Mouse (Mus musculus) heart, embryonic 14.5 days (tissue): ENCODE measurements around the gene Trappc10. TPM values are rescaled to one million over a fixed set of nuclear protein-coding genes. Genes with fewer than 3 reads are reported as not detected.

Source experiments
- ATAC-seq: fragments of 200-750 bp; cut with Nextera tagmentation; 2 replicates; pipeline ENCODE4 v1.8.0; 2017; ENCODE audit warnings: low read depth, moderate TSS enrichment; ENCODE audit not compliant: insufficient number of reproducible peaks, insufficient read depth, low FRiP score
- H3K27ac ChIP-seq, 2 experiments: fragments of 200-500 bp in 1 of 2; fragments of 300-500 bp in 1 of 2; sonication (generic) in 1 of 2; replicated peaks in 1 of 2; 2 replicates each; pipeline ENCODE4 v1.5.1; 2012 to 2014; ENCODE audit warnings: low read depth in 2 of 2, low read length in 2 of 2, control low read depth in 1 of 2, mild to moderate bottlenecking in 1 of 2, mixed read lengths in 1 of 2; ENCODE audit not compliant: control insufficient read depth in 1 of 2, insufficient read depth in 1 of 2
- H3K27me3 ChIP-seq: fragments of 300-500 bp; sonication (generic); 2 replicates; pipeline ENCODE4 v1.6.1; 2014; ENCODE audit warnings: mild to moderate bottlenecking, low read length, control low read depth; ENCODE audit not compliant: control insufficient read depth, insufficient read depth
- H3K36me3 ChIP-seq: fragments of 300-500 bp; sonication (generic); 2 replicates; pipeline ENCODE4 v1.6.1; 2014; ENCODE audit warnings: mild to moderate bottlenecking, control low read depth, low read length, mixed read lengths; ENCODE audit not compliant: control insufficient read depth, insufficient read depth
- H3K4me1 ChIP-seq, 2 experiments: fragments of 200-500 bp in 1 of 2; fragments of 300-500 bp in 1 of 2; sonication (generic) in 1 of 2; 2 replicates each; pipeline ENCODE4 v1.6.1; 2012 to 2014; ENCODE audit warnings: low read length in 2 of 2, control low read depth in 1 of 2, mixed read lengths in 1 of 2; ENCODE audit not compliant: control insufficient read depth in 2 of 2, insufficient read depth in 2 of 2
- H3K4me2 ChIP-seq: fragments of 300-500 bp; sonication (generic); 2 replicates; pipeline ENCODE4 v1.6.1; 2014; ENCODE audit warnings: mild to moderate bottlenecking, low read length
- H3K4me3 ChIP-seq, 2 experiments: fragments of 200-500 bp in 1 of 2; fragments of 300-500 bp in 1 of 2; sonication (generic) in 1 of 2; 2 replicates each; pipeline ENCODE4 v1.5.1; 2012 to 2014; ENCODE audit warnings: low read length in 2 of 2, mild to moderate bottlenecking in 2 of 2, control low read depth in 1 of 2, low read depth in 1 of 2, moderate library complexity in 1 of 2; ENCODE audit not compliant: control insufficient read depth in 1 of 2, insufficient read depth in 1 of 2
- H3K9ac ChIP-seq: fragments of 300-500 bp; sonication (generic); 2 replicates; pipeline ENCODE4 v1.6.1; 2014; ENCODE audit warnings: mild to moderate bottlenecking, low read length
- H3K9me3 ChIP-seq: fragments of 300-500 bp; sonication (generic); 2 replicates; pipeline ENCODE4 v1.6.1; 2016; ENCODE audit warnings: low read length, control low read depth; ENCODE audit not compliant: control insufficient read depth
- WGBS: fragments of 180-500 bp; shearing (Covaris S2); extraction: QIAGEN DNeasy Blood & Tissue Kit; methylation state at CpG from one replicate; pipeline ENCODE4 v1.1.7; 2014; 5-methylcytosine and 5-hydroxymethylcytosine counted together
- polyA plus RNA-seq: library from polyadenylated mRNA; unstranded; fragments of >200 nt; fragmentation: Nextera tagmentation; extraction: Ambion mirVana; gene quantifications from 2 replicates; pipeline ENCODE4 v1.2.1, GENCODE M21; 2014

The Trappc10 gene
- polyA plus RNA-seq, 1 experiment from 2014 or later: 19.0 TPM

DNA sequence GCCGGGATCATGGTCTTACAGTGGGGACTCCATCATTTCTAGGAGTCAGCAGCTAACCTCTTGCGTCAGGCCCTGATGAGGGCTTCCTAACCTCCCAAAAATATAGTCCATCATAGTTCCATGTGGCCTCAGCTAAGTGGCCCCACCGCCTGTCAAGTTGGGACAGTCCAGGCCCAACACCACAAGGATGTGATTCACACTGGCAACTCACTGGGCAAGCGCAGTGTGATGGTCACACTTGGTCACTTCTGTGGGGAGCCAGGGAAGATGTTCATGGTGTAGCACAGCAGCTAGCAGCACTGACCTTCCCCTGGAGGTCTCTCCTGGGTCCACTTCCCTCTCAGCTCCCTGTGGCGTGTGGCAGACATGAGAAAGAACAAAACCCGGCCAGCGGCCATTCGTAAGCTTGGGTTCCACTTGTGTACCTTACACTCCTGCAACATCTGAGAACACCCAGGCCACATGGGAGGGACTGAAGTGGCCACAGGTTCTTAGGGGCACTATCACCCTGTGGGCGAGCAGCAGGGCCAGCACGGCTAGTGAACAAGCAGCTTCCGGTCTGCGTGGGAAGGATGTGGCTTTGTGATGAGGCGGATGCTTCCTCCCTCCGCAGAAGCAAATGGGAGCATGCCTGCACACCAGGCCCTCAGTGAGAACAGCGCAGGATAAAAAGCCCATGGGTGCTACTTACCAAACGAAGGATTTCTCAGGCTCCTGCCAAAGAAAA, 83.9 kb downstream of the Trappc10 start:
- no peak overlapping the region for H3K4me3 ChIP-seq
- H3K27me3 ChIP-seq: no peaks in the 10 kb centered on the region
- H3K4me1 ChIP-seq: peaks cover 3 to 8% of the 10 kb centered on the region in 2 experiments
- no peak for ATAC-seq
- no peak overlapping the region for H3K9ac ChIP-seq
- 78% methylated on average over 16 of the region's 16 CpGs for WGBS
- H3K9me3 ChIP-seq: no peaks in the 10 kb centered on the region
- no peak overlapping the region for H3K4me2 ChIP-seq
- H3K36me3 ChIP-seq: peaks cover 44% of the 10 kb centered on the region
- no peak overlapping the region for H3K27ac ChIP-seq

DNA sequence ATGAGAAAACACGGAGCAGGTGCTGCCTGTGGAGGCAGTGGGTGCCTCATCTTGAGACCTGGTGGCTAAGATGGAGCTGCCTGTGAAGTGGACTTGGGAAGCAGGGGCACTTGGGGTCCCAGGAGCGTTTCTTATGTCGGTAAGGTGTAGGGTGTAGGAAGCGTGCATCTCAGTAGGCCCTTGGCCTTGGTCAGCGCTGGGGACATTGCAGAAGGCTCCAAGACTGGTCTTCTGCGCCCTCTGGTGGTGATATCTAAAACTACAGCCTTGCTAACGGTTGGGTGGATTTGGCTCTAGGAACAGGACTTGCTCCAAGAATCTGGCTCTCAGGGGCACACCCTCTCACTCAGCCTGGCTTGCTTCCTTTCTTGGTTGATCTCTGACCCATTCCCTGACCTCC, 84.5 kb downstream of the Trappc10 start:
- Histone ChIP-seq H3K4me1 (peaks cover 3 to 8% of the 10 kb centered on the region in 2 experiments), H3K9ac (peak overlapping the region; percentile 38; the same call in 1 of the 2 replicates), H3K27me3 (no peaks in the 10 kb centered on the region), H3K4me3 (no peak overlapping the region), H3K27ac (no peak overlapping the region), H3K36me3 (peaks cover 38% of the 10 kb centered on the region), H3K4me2 (peak overlapping the region; percentile 57), H3K9me3 (no peaks in the 10 kb centered on the region)
- peak; percentile 64 for ATAC-seq
- 3% methylated on average over 7 of the region's 7 CpGs for WGBS

DNA sequence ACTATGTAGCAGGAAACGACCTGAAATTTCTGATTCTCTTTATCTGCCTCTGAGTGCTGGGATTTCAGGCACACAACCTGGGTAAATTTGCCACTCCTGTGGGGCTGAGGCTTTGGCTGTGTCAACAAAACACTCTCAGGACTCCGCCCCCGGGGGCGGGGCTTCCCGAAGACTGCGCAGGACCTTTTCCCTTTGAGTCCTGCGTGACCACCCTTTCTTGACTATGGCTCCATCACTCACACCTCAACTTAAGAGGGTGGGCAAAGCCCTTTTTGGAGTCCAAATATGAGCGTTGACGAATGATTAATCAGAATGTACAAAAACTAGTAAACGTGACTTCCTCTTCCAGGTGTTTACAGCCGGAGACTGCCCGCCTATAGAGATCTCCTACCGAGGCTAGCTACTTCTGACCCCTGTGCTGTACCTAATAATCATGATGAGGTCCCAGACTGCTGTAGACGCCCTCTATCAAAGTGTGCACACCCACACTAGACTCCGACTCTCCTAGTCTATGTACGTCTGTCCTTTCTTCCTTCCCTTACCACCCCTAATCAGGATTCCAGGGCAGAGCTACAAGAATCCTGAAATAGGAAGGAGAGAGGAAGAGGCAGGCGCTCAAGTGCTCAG, 85.1 kb downstream of the Trappc10 start:
- Histone ChIP-seq H3K4me3 (0 out of 4 replicates have a peak overlapping the region, but pooled peaks of 1 of the 2 experiments have one; percentile 20), H3K4me1 (peaks cover 3 to 8% of the 10 kb centered on the region in 2 experiments), H3K4me2 (peak overlapping the region; percentile 57), H3K27ac (no peak overlapping the region), H3K36me3 (peaks cover 33% of the 10 kb centered on the region), H3K9me3 (no peaks in the 10 kb centered on the region), H3K9ac (peak overlapping the region; percentile 38; the same call in 1 of the 2 replicates), H3K27me3 (no peaks in the 10 kb centered on the region)
- whole genome bisulfite sequencing: 16% methylated on average over 17 of the region's 17 CpGs
- no peak for ATAC-seq

DNA sequence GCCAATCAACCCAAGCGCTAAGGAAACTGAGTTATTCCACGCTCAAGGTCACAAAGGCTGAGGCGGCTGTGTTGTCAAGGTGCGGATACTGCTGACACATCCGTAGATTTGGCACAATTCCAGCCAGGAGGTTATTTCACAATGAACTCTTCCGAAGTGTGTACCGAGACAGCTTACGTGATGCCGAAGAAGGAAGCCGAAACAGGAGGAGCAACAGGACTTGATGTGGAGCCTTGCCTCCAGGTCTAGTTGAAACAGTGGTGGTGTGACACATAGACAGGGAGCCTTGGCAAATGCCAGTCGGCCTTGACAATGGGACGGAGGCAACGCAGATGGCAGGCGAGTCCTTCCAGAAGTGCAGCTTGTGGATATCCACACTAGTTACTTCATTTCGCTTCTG, 86.4 kb downstream of the Trappc10 start:
- ATAC-seq: no peak
- 77% methylated on average over 15 of the region's 15 CpGs for WGBS
- H3K4me3 ChIP-seq: no peak overlapping the region
- peaks cover 20% of the 10 kb centered on the region for H3K36me3 ChIP-seq
- no peak overlapping the region for H3K4me2 ChIP-seq
- peaks cover 3 to 8% of the 10 kb centered on the region in 2 experiments for H3K4me1 ChIP-seq
- H3K9me3 ChIP-seq: no peaks in the 10 kb centered on the region
- no peaks in the 10 kb centered on the region for H3K27me3 ChIP-seq
- no peak overlapping the region for H3K27ac ChIP-seq
- no peak overlapping the region for H3K9ac ChIP-seq

DNA sequence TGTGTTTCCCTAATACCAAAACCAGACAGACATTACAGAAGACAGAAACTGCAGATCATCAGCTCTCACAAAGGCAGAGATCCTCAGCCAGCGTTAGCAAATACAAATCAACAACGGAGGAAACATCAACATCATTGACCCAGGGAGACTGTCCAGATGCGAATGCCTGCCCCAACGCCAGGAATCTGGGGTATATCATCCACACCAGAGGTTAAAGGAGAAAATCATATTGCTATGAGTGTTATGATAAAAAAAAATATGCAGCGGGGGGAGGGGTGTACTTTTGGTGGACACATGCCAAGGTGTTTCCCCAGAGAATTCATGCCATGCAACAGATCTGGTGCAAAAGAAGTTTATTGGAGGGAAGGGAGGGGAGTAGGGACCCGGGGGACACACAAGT, 87.5 kb downstream of the Trappc10 start:
- no peak overlapping the region for H3K4me2 ChIP-seq
- peaks cover 3 to 8% of the 10 kb centered on the region in 2 experiments for H3K4me1 ChIP-seq
- H3K27me3 ChIP-seq: no peaks in the 10 kb centered on the region
- H3K36me3 ChIP-seq: peaks cover 9% of the 10 kb centered on the region; the same call in 1 of the 2 replicates
- no peak overlapping the region for H3K9ac ChIP-seq
- no peak overlapping the region for H3K4me3 ChIP-seq
- no peak overlapping the region for H3K27ac ChIP-seq
- no peak for ATAC-seq
- 63% methylated on average over 6 of the region's 6 CpGs for WGBS
- no peaks in the 10 kb centered on the region for H3K9me3 ChIP-seq

DNA sequence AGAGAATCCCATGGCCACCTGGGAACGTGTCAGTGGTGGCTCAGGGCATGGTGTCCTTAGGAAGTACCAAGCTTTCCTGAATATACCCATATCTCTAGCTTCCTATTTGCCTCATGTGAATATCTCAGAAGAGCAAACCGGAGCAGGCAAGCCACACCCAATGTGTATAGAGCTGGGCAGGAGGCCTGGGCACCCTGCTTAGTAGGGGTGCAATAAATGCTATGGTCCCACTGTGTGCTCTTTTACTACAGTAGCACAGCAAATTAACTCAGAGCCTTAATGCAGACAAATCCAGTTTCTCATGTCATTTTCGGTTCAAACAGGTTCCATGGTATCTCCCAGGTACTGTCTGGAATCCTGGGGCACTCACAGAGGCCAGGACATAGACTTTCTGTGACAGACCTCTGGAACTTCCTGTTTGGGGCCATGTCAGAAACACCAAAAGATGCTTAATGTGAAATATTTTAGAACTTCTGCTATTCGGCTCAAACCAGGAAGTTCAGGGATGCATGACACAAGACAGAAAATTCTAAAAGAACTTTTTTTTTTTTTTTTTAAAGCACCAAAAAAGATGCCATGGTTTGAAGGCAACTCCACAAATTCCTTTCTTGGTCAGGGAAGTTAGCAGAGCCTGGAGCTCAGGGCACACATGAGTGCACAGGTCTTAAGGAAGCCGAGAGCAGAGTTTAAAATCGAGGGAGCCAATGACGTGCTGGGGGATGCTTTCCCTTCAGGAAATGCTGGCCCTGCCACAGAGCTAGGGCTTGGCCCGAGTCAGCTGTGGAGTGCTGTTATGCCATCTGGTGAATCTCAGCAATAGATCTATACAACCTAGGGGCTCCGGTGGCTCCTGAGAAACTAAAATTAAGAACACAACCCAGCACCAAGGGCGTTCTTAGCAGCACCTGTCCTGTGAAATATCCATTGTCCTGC, 95.3 kb downstream of the Trappc10 start:
- H3K36me3 ChIP-seq: no peaks in the 10 kb centered on the region
- no peak overlapping the region for H3K4me2 ChIP-seq
- H3K27me3 ChIP-seq: no peaks in the 10 kb centered on the region
- 58% methylated on average over 10 of the region's 10 CpGs for WGBS
- H3K9ac ChIP-seq: no peak overlapping the region
- H3K4me3 ChIP-seq: no peak overlapping the region
- H3K4me1 ChIP-seq: no peaks in the 10 kb centered on the region
- ATAC-seq: no peak
- H3K9me3 ChIP-seq: no peaks in the 10 kb centered on the region
- no peak overlapping the region for H3K27ac ChIP-seq

DNA sequence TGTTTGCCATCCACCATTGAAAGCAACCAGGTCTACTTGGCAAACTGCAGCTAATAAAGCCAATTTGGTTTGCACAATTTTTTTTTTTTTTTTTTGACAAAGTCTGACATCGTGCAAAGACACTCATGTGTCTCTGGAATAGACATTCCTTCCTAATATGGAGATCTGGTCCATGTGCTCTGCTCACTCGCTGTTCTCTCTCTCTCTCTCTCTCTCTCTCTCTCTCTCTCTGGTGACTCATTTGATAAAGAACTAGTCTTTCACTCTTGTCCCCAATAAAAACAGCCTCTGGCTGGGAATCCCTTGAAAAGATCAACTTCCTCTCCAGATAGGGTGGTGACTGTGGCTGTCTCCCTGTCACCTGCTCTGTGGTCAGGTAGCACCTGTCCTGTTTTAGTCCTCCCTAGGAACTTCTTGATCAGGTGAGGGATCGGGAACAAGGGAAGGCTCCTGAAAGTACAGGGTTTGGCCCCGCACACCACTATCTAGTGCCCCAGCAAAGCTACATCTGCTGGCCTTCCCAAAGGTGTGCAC, 96.5 kb downstream of the Trappc10 start:
- Histone ChIP-seq H3K4me2 (no peak overlapping the region), H3K27ac (no peak overlapping the region), H3K27me3 (no peaks in the 10 kb centered on the region), H3K36me3 (no peaks in the 10 kb centered on the region), H3K9me3 (no peaks in the 10 kb centered on the region), H3K9ac (no peak overlapping the region), H3K4me3 (no peak overlapping the region), H3K4me1 (no peaks in the 10 kb centered on the region)
- WGBS: 49% methylated on average over 4 of the region's 4 CpGs
- ATAC-seq: no peak
